16 mouse cellular contexts compared by ENCODE assay signal in the genomic region with DNA sequence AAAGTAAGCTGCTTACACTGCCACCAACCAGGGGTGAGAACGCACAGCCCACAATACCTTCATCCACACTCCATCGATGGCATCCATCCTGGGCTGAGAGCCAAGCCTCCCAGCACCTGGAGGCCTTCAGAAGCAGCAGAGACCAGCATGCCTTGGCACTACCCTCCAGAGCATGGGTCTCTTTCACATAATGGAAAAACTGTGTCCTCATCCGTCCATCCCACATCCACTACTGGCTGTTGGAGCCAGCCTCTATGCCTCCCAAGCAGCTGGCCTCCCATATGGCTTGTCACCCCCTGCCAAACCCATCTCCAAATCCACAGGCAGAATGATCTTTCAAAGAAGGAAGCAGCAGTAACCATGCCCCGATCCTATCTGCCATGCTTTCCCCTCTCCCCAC.
DNase-seq lines count a peak whose midpoint lies in the region; ATAC-seq and TF ChIP-seq lines count a peak whose summit lies in the region.
"Had no signal": no experiment of that assay in that cellular context is flagged by ENCODE, and none has a peak within 500 bp of the region (broad histone marks: within the 10 kb centered on the region; RNA-seq: fewer than 3 reads in every experiment).

No protein-coding gene starts in this region.

- intact Hi-C loops in left cerebral cortex, adult 2 months (cut with DNase I): loop anchor here (5.0 kb wide), 1 partner anchor 115 kb away; no protein-coding TSS in a partner anchor

- peak; percentile 69; the same call in 1 of the 2 replicates for ATAC-seq in forebrain, embryonic 14.5 days
- no peak for ATAC-seq in forebrain, embryonic 12.5 days (ENCODE audit: low FRiP score)
- ATAC-seq in liver, postnatal 0 days: no peak
- ATAC-seq in monocyte, adult 5-6 weeks (replicated peaks; ENCODE audit: insufficient number of reproducible peaks, low FRiP score, low TSS enrichment, poor library complexity, severe bottlenecking): no peak

- no peak overlapping the region for H3K9ac ChIP-seq in forebrain, embryonic 14.5 days (ENCODE audit: low read length)
- H3K9ac ChIP-seq in forebrain, embryonic 12.5 days: no peak overlapping the region
- no peak overlapping the region for H3K9ac ChIP-seq in liver, postnatal 0 days (replicated peaks)
- H3K9ac ChIP-seq: embryonic facial prominence, embryonic 13.5 days; kidney, embryonic 15.5 days; liver, embryonic 15.5 days had no signal

- 0 out of 2 replicates have a peak, but pooled peaks cover 2% of the 10 kb centered on the region for H3K4me1 ChIP-seq in forebrain, embryonic 14.5 days (ENCODE audit: control insufficient read depth, insufficient read depth, low read length)
- H3K4me1 ChIP-seq in forebrain, embryonic 12.5 days: no peaks in the 10 kb centered on the region
- H3K4me1 ChIP-seq in liver, postnatal 0 days (ENCODE audit: insufficient read depth): peaks cover 13% of the 10 kb centered on the region

- no peak overlapping the region for H3K4me3 ChIP-seq in forebrain, embryonic 14.5 days (ENCODE audit: low read depth, low read length)
- no peak overlapping the region for H3K4me3 ChIP-seq in forebrain, embryonic 12.5 days (replicated peaks)
- no peak overlapping the region for H3K4me3 ChIP-seq in left cerebral cortex, adult 2 months
- H3K4me3 ChIP-seq in liver, postnatal 0 days (ENCODE audit: low read depth, low read length): no peak overlapping the region
- H3K4me3 ChIP-seq: embryonic facial prominence, embryonic 13.5 days; kidney, embryonic 15.5 days; liver, embryonic 15.5 days had no signal

- no peaks in the 10 kb centered on the region for H3K9me3 ChIP-seq in forebrain, embryonic 14.5 days (replicated peaks; ENCODE audit: control insufficient read depth, low read length)
- no peaks in the 10 kb centered on the region for H3K9me3 ChIP-seq in forebrain, embryonic 12.5 days
- H3K9me3 ChIP-seq in liver, postnatal 0 days (ENCODE audit: low read length): no peaks in the 10 kb centered on the region
- H3K9me3 ChIP-seq: embryonic facial prominence, embryonic 13.5 days; kidney, embryonic 15.5 days; liver, embryonic 15.5 days had no signal

- TF ChIP-seq CTCF in left cerebral cortex, adult 2 months (IDR thresholded peaks at IDR 0.05): no peak
- no peak for TF ChIP-seq CTCF in liver, postnatal 0 days (IDR thresholded peaks at IDR 0.05; ENCODE audit: low read depth)

- peak; percentile 55 for DNase-seq in forebrain, embryonic 14.5 days (ENCODE audit: low spot score)
- DNase-seq in left cerebral cortex, adult 18-20 months (ENCODE audit: low spot score in 2 of 2): peak; percentile 33 to 59
- DNase-seq in left cerebral cortex, adult 2 months (ENCODE audit: extremely low spot score in 1 of 2, low spot score in 2 of 2): no peak
- peak; percentile 82 to 83 for DNase-seq in cerebellum, postnatal 14 days
- peak; percentile 57 to 60 for DNase-seq in layer of hippocampus, postnatal 10 days (ENCODE audit: low spot score in 2 of 2)
- DNase-seq in liver, postnatal 0 days: no peak
- DNase-seq: adrenal gland, adult 8-10 months; heart, adult 18-20 months; lung, postnatal 4 days; right cerebral cortex, postnatal 14 days; thymus, adult 2 months had no signal

- no peak overlapping the region for H3K4me2 ChIP-seq in forebrain, embryonic 14.5 days (ENCODE audit: low read length)
- no peak overlapping the region for H3K4me2 ChIP-seq in forebrain, embryonic 12.5 days
- H3K4me2 ChIP-seq in liver, postnatal 0 days (ENCODE audit: low read depth, low read length): no peak overlapping the region
- H3K4me2 ChIP-seq: embryonic facial prominence, embryonic 13.5 days; kidney, embryonic 15.5 days; liver, embryonic 15.5 days had no signal

- no peaks in the 10 kb centered on the region for H3K36me3 ChIP-seq in forebrain, embryonic 14.5 days (ENCODE audit: control insufficient read depth, insufficient read depth, low read length)
- H3K36me3 ChIP-seq in forebrain, embryonic 12.5 days (replicated peaks): no peaks in the 10 kb centered on the region
- H3K36me3 ChIP-seq in liver, postnatal 0 days (replicated peaks; ENCODE audit: insufficient read depth, low read length): no peaks in the 10 kb centered on the region
- H3K36me3 ChIP-seq: embryonic facial prominence, embryonic 13.5 days; kidney, embryonic 15.5 days; liver, embryonic 15.5 days had no signal

- H3K27ac ChIP-seq in forebrain, embryonic 14.5 days (ENCODE audit: low read depth, low read length): no peak overlapping the region
- no peak overlapping the region for H3K27ac ChIP-seq in forebrain, embryonic 12.5 days
- no peak overlapping the region for H3K27ac ChIP-seq in left cerebral cortex, adult 2 months
- no peak overlapping the region for H3K27ac ChIP-seq in liver, postnatal 0 days (ENCODE audit: low read depth)
- H3K27ac ChIP-seq: embryonic facial prominence, embryonic 13.5 days; kidney, embryonic 15.5 days; liver, embryonic 15.5 days had no signal

- no peak for TF ChIP-seq EP300 in liver, postnatal 0 days (IDR thresholded peaks at IDR 0.05; ENCODE audit: low read depth)

- H3K27me3 ChIP-seq in forebrain, embryonic 14.5 days (replicated peaks; ENCODE audit: control insufficient read depth, insufficient read depth, low read length): no peaks in the 10 kb centered on the region
- no peaks in the 10 kb centered on the region for H3K27me3 ChIP-seq in forebrain, embryonic 12.5 days
- H3K27me3 ChIP-seq in liver, postnatal 0 days (ENCODE audit: insufficient read depth, low read length): no peaks in the 10 kb centered on the region
- H3K27me3 ChIP-seq: embryonic facial prominence, embryonic 13.5 days; kidney, embryonic 15.5 days had no signal

- WGBS in forebrain, embryonic 14.5 days: 59% methylated on average over 4 of the region's 4 CpGs
- 79% methylated on average over 4 of the region's 4 CpGs for whole genome bisulfite sequencing in forebrain, embryonic 12.5 days
- 75% methylated on average over 4 of the region's 4 CpGs for WGBS in liver, postnatal 0 days (ENCODE audit: insufficient replicate concordance)

Comparison
In these comparisons a context has a peak if more than half of its experiments do, and no peak if none do; other contexts are left out.
1. DNase-seq: peak in forebrain, embryonic 14.5 days (single experiment), left cerebral cortex, adult 18-20 months (2 of 2), cerebellum, postnatal 14 days (2 of 2) and layer of hippocampus, postnatal 10 days (2 of 2); none in left cerebral cortex, adult 2 months (0 of 2) and liver, postnatal 0 days (single experiment).